Mouse (Mus musculus) thymus, postnatal 4 days (tissue): ENCODE results near the gene Zfp266.
"Not testable (repeated sequence)": the region's sequence is repeated elsewhere in the genome, so short reads cannot be mapped to it uniquely, and the experiment has no call there.

Experiments
- DNase-seq: peaks from one replicate; pipeline ENCODE4 v3.0.0; 2021

The Zfp266 gene

DNA sequence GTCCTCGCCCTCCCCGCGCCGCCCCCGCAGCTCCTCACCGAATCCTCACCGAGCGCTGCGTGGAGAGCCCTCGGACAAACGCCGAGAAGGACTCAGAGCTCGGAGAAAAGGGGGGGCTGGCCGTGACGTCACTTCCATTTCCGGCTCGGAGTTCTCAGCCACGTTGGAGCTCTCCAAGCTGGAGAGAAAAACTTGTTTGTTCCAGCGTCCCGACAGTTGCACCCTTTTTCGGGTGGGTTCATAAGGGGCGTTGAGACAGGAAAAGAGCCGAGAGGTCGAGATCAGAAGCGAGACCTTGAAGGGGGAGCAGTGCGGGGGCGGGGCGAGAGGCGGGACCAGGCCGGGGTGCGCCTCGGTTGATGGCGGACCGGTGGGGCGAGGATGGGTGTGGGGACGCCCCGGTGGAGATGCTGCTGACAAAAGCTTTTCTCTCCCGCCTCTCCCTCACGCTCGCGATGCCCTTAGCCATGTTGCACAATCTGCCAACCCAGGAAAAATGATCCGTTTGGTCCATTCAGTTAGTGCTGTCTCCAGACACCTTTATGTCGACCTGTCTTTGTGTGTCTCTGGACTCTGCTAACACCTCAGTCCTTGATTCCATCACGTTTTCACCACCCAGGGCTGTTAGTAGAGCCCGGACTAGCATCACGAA is at the start of gene Zfp266:
Gene Zfp266, minus strand, starts transcription at position 112 of the 652 bp plus-strand sequence.
- DNase-seq, result peak; percentile 94

- DNase-seq, result not testable (repeated sequence)
Observed at GRCm38 (mm10) chr9:20565326-20566030, 44.3 kb upstream of the Zfp266 start.

DNA sequence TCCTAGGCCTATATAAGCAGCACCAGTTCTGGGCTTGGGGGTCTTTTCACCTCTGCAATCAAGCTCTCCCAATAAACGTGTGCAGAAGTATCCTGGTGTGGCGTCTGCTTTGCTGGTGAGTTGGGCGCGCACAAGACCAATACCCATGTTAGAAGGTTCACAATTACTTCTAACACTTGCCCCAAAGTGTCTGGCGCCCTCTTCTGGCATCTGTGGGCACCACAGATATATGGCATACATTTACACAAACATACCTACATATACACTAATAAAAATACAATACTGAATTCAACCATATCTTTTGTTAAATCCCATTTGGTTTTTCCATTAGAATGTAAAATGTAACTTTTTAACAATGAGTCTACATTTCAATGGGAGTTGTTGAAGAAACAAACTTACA is 41.0 kb upstream of the Zfp266 start:
- peak; percentile 39 for DNase-seq

GRCm38 (mm10) chr9:20552698-20553097 is 31.5 kb upstream of the Zfp266 start:
- DNase-seq, result no peak

GRCm38 (mm10) chr9:20551781-20552275 is 30.6 kb upstream of the Zfp266 start:
- no peak for DNase-seq

DNA sequence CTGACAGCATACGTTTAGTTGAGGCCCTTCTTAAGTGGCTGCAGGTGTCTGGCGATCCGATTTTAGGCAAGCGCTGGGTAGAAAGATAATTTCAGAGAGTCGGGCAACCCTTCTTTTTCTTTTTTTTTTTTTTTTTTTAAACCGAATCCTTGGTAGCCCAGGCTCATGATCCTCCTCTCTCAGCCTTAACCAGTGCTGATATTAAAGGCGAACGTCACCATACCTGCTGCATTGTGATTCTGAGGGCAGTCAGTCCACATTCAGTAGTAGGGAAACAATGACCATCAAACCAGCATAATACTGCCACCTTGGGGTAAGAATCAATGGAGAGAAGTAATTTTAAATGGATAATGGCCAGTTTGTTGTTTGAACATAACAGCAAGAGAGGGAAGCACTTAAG is 23.9 kb upstream of the Zfp266 start:
- no peak for DNase-seq

DNA sequence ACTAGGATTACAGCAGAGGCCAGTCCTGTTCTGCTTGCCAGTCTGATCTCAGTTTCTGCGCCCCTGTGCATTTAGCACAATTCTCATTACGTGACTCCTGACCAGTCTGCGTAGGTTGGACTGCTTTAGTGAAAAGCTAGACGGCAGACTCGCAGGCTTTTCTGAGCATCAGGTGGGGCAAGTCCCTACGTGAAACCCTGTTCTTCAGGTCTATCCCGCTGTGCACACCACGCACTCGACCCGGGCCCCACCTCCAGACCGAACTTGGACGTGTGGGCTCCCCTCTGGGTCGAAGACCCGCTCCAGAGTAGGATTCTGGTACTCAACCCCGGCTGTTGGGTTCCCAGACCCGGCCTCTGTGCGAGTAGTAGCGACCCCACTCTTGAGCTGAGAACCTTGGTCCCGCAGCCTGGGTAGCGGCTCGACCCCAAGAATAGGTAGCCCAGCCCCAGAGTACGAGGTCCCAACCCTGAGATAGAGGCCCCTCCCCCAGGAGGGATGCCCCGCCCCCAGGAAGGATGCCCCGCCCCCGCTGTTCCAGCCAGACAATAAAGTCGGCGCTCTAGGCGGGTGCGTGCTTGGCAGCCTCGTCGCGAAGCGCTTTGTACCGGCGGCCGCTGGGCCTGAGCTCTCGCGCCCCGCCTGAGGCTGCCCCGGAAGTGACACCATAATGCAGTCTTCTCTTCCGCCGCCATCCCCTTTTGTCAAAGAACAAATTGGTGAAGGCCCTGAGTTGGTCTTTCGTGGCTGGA is 23.0 kb upstream of the Zfp266 start:
- DNase-seq, result peak; percentile 86

- DNase-seq, result no peak
Observed at GRCm38 (mm10) chr9:20543496-20543895, 22.3 kb upstream of the Zfp266 start.

DNA sequence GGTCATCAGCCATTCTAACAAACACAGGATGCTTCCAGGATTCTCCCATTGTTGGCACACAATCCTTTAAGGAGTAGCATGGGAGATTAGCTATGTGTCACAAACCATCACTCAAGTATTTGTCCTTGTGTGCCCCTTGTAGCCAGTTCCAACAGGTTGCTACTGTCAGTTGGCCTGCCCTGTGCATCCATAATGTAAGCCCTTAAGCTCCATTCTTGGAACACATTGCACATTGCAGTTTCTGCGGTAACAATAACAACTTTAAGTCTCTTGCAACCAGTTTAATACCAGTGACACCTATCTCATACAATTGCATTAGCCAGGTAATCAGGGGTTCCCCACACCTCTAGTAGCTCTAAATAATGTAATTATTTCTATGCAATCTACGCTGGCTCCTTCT is 15.4 kb upstream of the Zfp266 start:
- DNase-seq, result no peak

DNA sequence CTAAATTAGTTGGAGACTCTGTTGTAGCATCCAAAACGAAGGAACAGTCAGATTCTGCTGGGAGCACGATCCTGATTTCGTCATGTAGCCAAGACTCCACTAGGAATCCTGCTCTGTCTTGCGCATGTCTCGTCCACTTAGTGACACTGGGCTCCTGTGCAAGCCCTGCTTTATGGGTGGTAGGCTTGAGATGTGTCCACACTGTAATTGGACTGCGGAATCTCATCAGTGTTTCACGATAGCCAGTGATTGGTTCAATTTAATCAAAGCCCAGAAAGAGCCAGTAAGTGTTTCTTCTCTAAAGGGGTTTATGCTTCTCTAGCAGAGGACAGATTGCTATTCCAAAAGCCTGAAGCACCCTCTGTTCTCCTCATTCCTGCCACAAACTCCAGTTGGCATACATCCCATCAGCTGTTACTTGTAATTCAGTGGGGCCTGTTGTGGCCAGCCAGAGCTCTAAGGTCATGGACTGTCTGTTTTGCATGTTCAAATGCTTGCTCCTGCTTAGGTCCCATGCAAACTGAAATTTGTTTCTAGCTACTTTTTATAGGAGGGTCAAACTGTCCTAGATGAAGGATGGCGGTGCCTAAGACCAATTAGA is 13.2 kb upstream of the Zfp266 start:
- DNase-seq, result no peak

DNA sequence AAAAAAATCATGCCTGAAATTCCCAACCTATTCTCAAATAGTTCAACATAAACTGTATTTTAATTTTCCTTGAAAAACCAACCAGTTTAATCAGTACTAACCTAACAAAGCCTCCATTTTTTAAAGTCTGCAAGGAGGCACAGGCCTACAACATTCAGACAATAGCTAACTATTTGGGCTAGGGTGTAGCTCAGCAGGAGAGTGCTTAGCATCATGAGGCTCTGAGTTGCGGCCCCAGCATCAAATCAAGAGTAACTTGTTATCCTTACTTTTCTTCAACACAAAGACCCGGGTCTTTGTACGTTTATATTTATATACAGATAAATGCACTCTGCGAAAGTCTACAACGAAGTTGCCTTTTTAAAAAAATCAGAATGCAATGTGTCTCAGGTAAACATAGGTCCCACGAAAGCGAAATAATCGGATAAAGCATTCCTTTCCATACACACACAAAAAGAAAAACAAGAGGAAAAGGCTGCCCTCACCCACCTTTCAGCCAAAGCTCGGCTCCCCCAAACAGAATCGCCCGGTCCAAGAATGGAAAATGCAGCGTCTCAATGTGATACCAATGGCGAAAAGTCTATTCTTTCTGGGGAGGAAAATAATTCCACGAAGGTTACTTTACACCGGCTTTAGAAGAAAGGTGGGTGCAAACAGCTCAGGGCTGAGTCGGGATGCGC is 546 bp downstream of the Zfp266 start:
- DNase-seq, result peak; percentile 15

- DNase-seq, result peak; percentile 25
Observed at GRCm38 (mm10) chr9:20519949-20520348, 1.3 kb downstream of the Zfp266 start.

GRCm38 (mm10) chr9:20518708-20519107 is 2.5 kb downstream of the Zfp266 start:
- DNase-seq, result no peak

DNA sequence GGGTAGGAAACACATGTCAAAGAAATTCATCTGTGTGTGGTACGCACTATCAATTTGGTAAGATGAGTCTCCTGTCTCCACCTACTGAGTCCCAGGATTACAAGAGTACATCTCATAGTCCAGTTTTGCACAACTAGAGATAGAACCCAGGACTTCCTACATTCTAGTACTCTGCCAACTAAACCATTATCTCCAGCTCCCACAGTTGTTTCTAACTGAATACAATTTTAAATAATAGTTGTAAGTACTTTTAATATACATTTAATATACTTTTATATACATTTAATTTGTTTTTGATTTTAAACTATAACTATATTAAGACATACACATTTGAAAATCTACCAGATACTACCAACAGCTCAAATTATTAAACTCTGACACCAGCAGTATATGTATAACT is 3.5 kb downstream of the Zfp266 start:
- DNase-seq, result no peak

GRCm38 (mm10) chr9:20514016-20514415 is 7.2 kb downstream of the Zfp266 start:
- DNase-seq, result no peak

GRCm38 (mm10) chr9:20512714-20513113 is 8.5 kb downstream of the Zfp266 start:
- DNase-seq, result no peak

DNA sequence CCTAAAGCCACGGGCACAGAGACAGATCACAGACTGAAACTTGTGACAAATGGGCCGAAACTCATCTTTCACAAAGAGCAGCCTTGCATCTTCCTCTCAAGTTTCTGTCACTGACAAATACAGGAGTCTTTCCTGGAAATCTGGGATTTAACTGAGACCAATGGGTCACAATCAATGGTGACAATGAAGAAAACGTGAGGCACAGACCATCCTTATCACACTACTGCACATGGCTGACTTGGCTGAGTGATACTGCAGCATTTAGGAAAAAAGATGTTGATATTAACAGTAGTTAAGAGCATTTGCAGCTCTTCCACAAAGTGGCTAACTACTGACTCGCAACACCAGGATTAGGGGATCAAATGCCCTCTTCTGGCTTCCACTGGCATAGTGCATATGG is 9.6 kb downstream of the Zfp266 start:
- DNase-seq, result no peak

- no peak for DNase-seq
Observed at GRCm38 (mm10) chr9:20510346-20510745, 10.9 kb downstream of the Zfp266 start.

GRCm38 (mm10) chr9:20509676-20510075 is 11.5 kb downstream of the Zfp266 start:
- DNase-seq, result no peak

GRCm38 (mm10) chr9:20504801-20505200 is 16.4 kb downstream of the Zfp266 start:
- no peak for DNase-seq

GRCm38 (mm10) chr9:20493281-20493680 is 27.9 kb downstream of the Zfp266 start:
- peak; percentile 9 for DNase-seq

- DNase-seq, result peak; percentile 92
Observed at GRCm38 (mm10) chr9:20492527-20493233, 28.5 kb downstream of the Zfp266 start, which contains the start of gene Zfp426. TSS of gene Zfp426 (minus strand) at chr9:20492746.
